Mouse (Mus musculus) CH12.LX (cell line): ENCODE measurements around the gene Gm6904. TPM values are rescaled to one million over a fixed set of nuclear protein-coding genes. Genes with fewer than 3 reads are reported as not detected.
A peak's percentile ranks its signal among the peaks of the same experiment; 100 is the strongest.
"Not testable (repeated sequence)": the region's sequence is repeated elsewhere in the genome, so short reads cannot be mapped to it uniquely, and the experiment has no call there.

Experiments used
- DNase-seq: peaks from one replicate; pipeline ENCODE4 v3.0.0-alpha.2; 2013; ENCODE audit errors: extremely low read depth
- H3K27ac ChIP-seq: 2 replicates; pipeline ENCODE4 v1.5.1; 2012; ENCODE audit warnings: low read depth, mild to moderate bottlenecking, control low read depth, moderate library complexity; ENCODE audit not compliant: insufficient read depth
- H3K27me3 ChIP-seq: replicated peaks from 2 replicates; pipeline ENCODE3; 2012; ENCODE audit warnings: inconsistent platforms
- H3K36me3 ChIP-seq, 2 experiments: replicated peaks in 1 of 2; 2 replicates each; pipeline versions ENCODE3 to v1.6.1; 2012; ENCODE audit warnings: inconsistent platforms in 1 of 2, low read length in 1 of 2, mild to moderate bottlenecking in 1 of 2, mixed read lengths in 1 of 2, moderate library complexity in 1 of 2; ENCODE audit not compliant: control insufficient read depth in 1 of 2, insufficient read depth in 1 of 2
- H3K4me1 ChIP-seq, 2 experiments: 2 replicates each; pipeline ENCODE4 v1.6.1; 2012; ENCODE audit warnings: inconsistent platforms in 1 of 2, moderate library complexity in 1 of 2; ENCODE audit not compliant: insufficient read depth in 2 of 2, control insufficient read depth in 1 of 2
- H3K4me2 ChIP-seq: 2 replicates; pipeline ENCODE4 v1.6.1; 2012; ENCODE audit warnings: low read depth, mild to moderate bottlenecking, control low read depth; ENCODE audit not compliant: poor library complexity, insufficient read depth, severe bottlenecking
- H3K4me3 ChIP-seq, 3 experiments: fragments of 150-350 bp in 1 of 3; sonication (generic) in 1 of 3; replicated peaks in 1 of 3; 2 replicates each; pipeline versions ENCODE3 to v1.5.1; 2011 to 2012; ENCODE audit warnings: low read depth in 2 of 3, low read length in 2 of 3, mild to moderate bottlenecking in 2 of 3, moderate library complexity in 2 of 3, control low read depth in 1 of 3, improper control_type of control experiment in 1 of 3, inconsistent platforms in 1 of 3, mixed read lengths in 1 of 3; ENCODE audit not compliant: poor library complexity in 1 of 3
- H3K79me2 ChIP-seq: replicated peaks from 2 replicates; pipeline ENCODE4 v1.6.1; 2012; ENCODE audit warnings: mild to moderate bottlenecking, moderate library complexity; ENCODE audit not compliant: control insufficient read depth, poor library complexity, insufficient read depth, severe bottlenecking; ENCODE audit errors: extremely low read depth
- H3K9ac ChIP-seq: 2 replicates; pipeline ENCODE4 v1.6.1; 2012; ENCODE audit warnings: low read depth, mild to moderate bottlenecking, control low read depth, moderate library complexity; ENCODE audit not compliant: insufficient read depth
- H3K9me3 ChIP-seq: replicated peaks from 2 replicates; pipeline ENCODE3; 2012; ENCODE audit warnings: low read length, inconsistent platforms, mixed read lengths
- BHLHE40 ChIP-seq: IDR thresholded peaks from 2 replicates; pipeline ENCODE4 v1.6.1; 2011; ENCODE audit warnings: mild to moderate bottlenecking, low read depth, low read length, improper control_type of control experiment
- ELF1 ChIP-seq: IDR thresholded peaks from 2 replicates; pipeline ENCODE4 v1.6.1; 2014; ENCODE audit warnings: low read depth, mild to moderate bottlenecking, inconsistent platforms, low read length, improper control_type of control experiment
- EP300 ChIP-seq: IDR thresholded peaks from 2 replicates; pipeline ENCODE4 v1.6.1; 2011; ENCODE audit warnings: low read length, improper control_type of control experiment
- ETS1 ChIP-seq: conservative IDR thresholded peaks from 2 replicates; pipeline ENCODE4 v1.6.1; 2012; ENCODE audit warnings: low read depth, mild to moderate bottlenecking, inconsistent platforms, low read length, improper control_type of control experiment, moderate library complexity
- IRF4 ChIP-seq: IDR thresholded peaks from 2 replicates; pipeline ENCODE4 v1.6.1; 2014; ENCODE audit warnings: low read depth, mild to moderate bottlenecking, inconsistent platforms, low read length, improper control_type of control experiment
- JUN ChIP-seq: IDR thresholded peaks from 2 replicates; pipeline ENCODE4 v1.6.1; 2011; ENCODE audit warnings: low read depth, mild to moderate bottlenecking, low read length, improper control_type of control experiment, moderate library complexity; ENCODE audit not compliant: insufficient read depth
- JUND ChIP-seq: conservative IDR thresholded peaks from 2 replicates; pipeline ENCODE4 v1.6.1; 2011; ENCODE audit warnings: low read depth, low read length, improper control_type of control experiment
- MEF2A ChIP-seq: IDR thresholded peaks from 2 replicates; pipeline ENCODE4 v1.6.1; 2014; ENCODE audit warnings: low read depth, mild to moderate bottlenecking, inconsistent platforms, low read length, improper control_type of control experiment, borderline replicate concordance
- MYC ChIP-seq: IDR thresholded peaks from 2 replicates; pipeline ENCODE4 v1.6.1; 2011; ENCODE audit warnings: low read depth, mild to moderate bottlenecking, improper control_type of control experiment, low read length
- NELFE ChIP-seq: IDR thresholded peaks from 2 replicates; pipeline ENCODE4 v1.6.1; 2011; ENCODE audit warnings: low read depth, low read length, improper control_type of control experiment
- POLR2A ChIP-seq: IDR thresholded peaks from 2 replicates; pipeline ENCODE4 v1.6.1; 2011; ENCODE audit warnings: low read depth, mild to moderate bottlenecking, improper control_type of control experiment, low read length
- RCOR1 ChIP-seq: conservative IDR thresholded peaks from 2 replicates; pipeline ENCODE4 v1.6.1; 2012; ENCODE audit warnings: low read depth, mild to moderate bottlenecking, inconsistent platforms, low read length, improper control_type of control experiment
- TBP ChIP-seq: conservative IDR thresholded peaks from 2 replicates; pipeline ENCODE4 v1.6.1; 2011; ENCODE audit warnings: low read depth, low read length, improper control_type of control experiment
- TCF12 ChIP-seq: IDR thresholded peaks from 2 replicates; pipeline ENCODE4 v1.6.1; 2014; ENCODE audit warnings: low read depth, mild to moderate bottlenecking, inconsistent platforms, low read length, improper control_type of control experiment
- USF2 ChIP-seq: conservative IDR thresholded peaks from 2 replicates; pipeline ENCODE4 v1.6.1; 2011; ENCODE audit warnings: low read depth, low read length, improper control_type of control experiment
- ZC3H11A ChIP-seq: IDR thresholded peaks from 2 replicates; pipeline ENCODE4 v1.6.1; 2012; ENCODE audit warnings: low read depth, mild to moderate bottlenecking, inconsistent platforms, low read length, improper control_type of control experiment
- dilution Hi-C: fragments of 300-500 bp; cut with MboI; formaldehyde crosslinking; loops from 2 replicates; pipeline ENCODE4 v1.14.3; 2020; ENCODE audit warnings: low sequenced_read_pairs; ENCODE audit not compliant: extremely low pct_unique_long_range_greater_than_20kb, extremely low pct_ligation_motif_present
- in situ Hi-C: fragments of 300-500 bp; cut with MboI; formaldehyde crosslinking; loops from 3 replicates; pipeline ENCODE4 v1.14.3; 2019; ENCODE audit warnings: low sequenced_read_pairs, low pct_ligation_motif_present, low pct_unique_long_range_greater_than_20kb, mixed read lengths
- polyA plus RNA-seq: library from polyadenylated mRNA; unstranded; fragments of >175 nt; gene quantifications from 2 replicates; pipeline ENCODE4 v1.2.1, GENCODE M21; 2012; ENCODE audit warnings: low read depth; ENCODE audit not compliant: insufficient read length
- total RNA-seq, 2 experiments: library from RNA; depleted of rRNA; stranded (reverse); fragments of 300-350 nt in 1 of 2; fragments of >200 nt in 1 of 2; gene quantifications; 2 replicates each; pipeline ENCODE4 v1.2.3; 2012 to 2014

The Gm6904 gene
- total RNA-seq (2012; rRNA removed) (0.42 and 1.2 TPM in 2 replicates), total RNA-seq (2014; rRNA removed) (0.92 and 1.0 TPM in 2 replicates), polyA plus RNA-seq (0.49 and 1.1 TPM in 2 replicates)

GRCm38 (mm10) chr14:59260056-59260455, at the start of gene Gm6904:
Gene Gm6904, minus strand, starts transcription at chr14:59260216.
- dilution Hi-C loops = no loop called here
- Histone ChIP-seq H3K4me3 (peak within 1 kb of the TSS in 1 of 3 experiments; percentile 25), H3K4me1 (peaks cover 13 to 32% of the 10 kb centered on the region in 2 experiments), H3K9ac (peak within 1 kb of the TSS; percentile 59), H3K9me3 (no peaks in the 10 kb centered on the region), H3K36me3 (no peaks in the 10 kb centered on the region), H3K27me3 (no peaks in the 10 kb centered on the region), H3K27ac (peak within 1 kb of the TSS; percentile 39; the same call in 1 of the 2 replicates), H3K79me2 (no peaks in the 10 kb centered on the region), H3K4me2 (peak within 1 kb of the TSS; percentile 69)
- in situ Hi-C loops = no loop called here
- peak; percentile 62 for DNase-seq
- TF ChIP-seq POLR2A (peak; percentile 46), ETS1 (peak; percentile 60), MYC (peak; percentile 40; the same call in 1 of the 2 replicates), USF2 (no peak), TCF12 (0 out of 2 replicates have a peak, but pooled peaks have one; percentile 32), BHLHE40 (peak; percentile 93), IRF4 (peak; percentile 41; the same call in 1 of the 2 replicates), ZC3H11A (no peak), RCOR1 (no peak)

GRCm38 (mm10) chr14:59297391-59297790, 37.4 kb upstream of the Gm6904 start, which contains the start of gene Phf11a:
Gene Phf11a, minus strand, starts transcription at chr14:59297522.
- peak within 1 kb of the TSS; percentile 47 to 72 (median 54) for H3K4me3 ChIP-seq
- H3K27me3 ChIP-seq, H3K9me3 ChIP-seq, in situ Hi-C loops, dilution Hi-C loops, H3K36me3 ChIP-seq, H3K79me2 ChIP-seq: not testable (repeated sequence)
- peak within 1 kb of the TSS; percentile 31 for H3K9ac ChIP-seq
- peaks cover 14 to 43% of the 10 kb centered on the region in 2 experiments; a peak in 2 of 4 replicates for H3K4me1 ChIP-seq
- H3K4me2 ChIP-seq = peak within 1 kb of the TSS; percentile 76
- H3K27ac ChIP-seq = peak within 1 kb of the TSS; percentile 47
- DNase-seq = peak; percentile 65
- peak; percentile 33; the same call in 1 of the 2 replicates for TF ChIP-seq TCF12
- peak; percentile 70 for TF ChIP-seq JUN
- TF ChIP-seq EP300 = peak; percentile 46; the same call in 1 of the 2 replicates
- TF ChIP-seq ETS1 = peak; percentile 76
- 0 out of 2 replicates have a peak, but pooled peaks have one; percentile 27 for TF ChIP-seq NELFE
- TF ChIP-seq TBP = 0 out of 2 replicates have a peak, but pooled peaks have one; percentile 34
- TF ChIP-seq ELF1 = 0 out of 2 replicates have a peak, but pooled peaks have one; percentile 20
- peak; percentile 49; the same call in 1 of the 2 replicates for TF ChIP-seq JUND
- peak; percentile 49 for TF ChIP-seq BHLHE40
- peak; percentile 79 for TF ChIP-seq MEF2A
- peak; percentile 81 for TF ChIP-seq IRF4

GRCm38 (mm10) chr14:59291769-59292168, 31.8 kb upstream of the Gm6904 start:
- H3K4me2 ChIP-seq, H3K27me3 ChIP-seq, DNase-seq, H3K9me3 ChIP-seq, H3K9ac ChIP-seq, H3K27ac ChIP-seq, in situ Hi-C loops, dilution Hi-C loops, H3K4me3 ChIP-seq, H3K36me3 ChIP-seq, H3K79me2 ChIP-seq: not testable (repeated sequence)
- H3K4me1 ChIP-seq = peaks cover 7 to 32% of the 10 kb centered on the region in 2 experiments; a peak in 2 of 4 replicates

- H3K36me3 ChIP-seq = peaks cover 3 to 11% of the 10 kb centered on the region in 2 experiments
- H3K27ac ChIP-seq, H3K79me2 ChIP-seq, H3K4me2 ChIP-seq, DNase-seq, H3K4me1 ChIP-seq, dilution Hi-C loops, H3K27me3 ChIP-seq, H3K9me3 ChIP-seq, H3K4me3 ChIP-seq, H3K9ac ChIP-seq, in situ Hi-C loops: not testable (repeated sequence)
Observed at GRCm38 (mm10) chr14:59274961-59275360, 14.9 kb upstream of the Gm6904 start.
